Mouse (Mus musculus) erythroblast, embryonic 14.5 days (primary cell): Measurements from ENCODE around the gene Nap1l2. TPM values are rescaled to one million over a fixed set of nuclear protein-coding genes. Genes with fewer than 3 reads are reported as not detected.
"Not testable (repeated sequence)": the region's sequence is repeated elsewhere in the genome, so short reads cannot be mapped to it uniquely, and the experiment has no call there.

Experiments used
- H3K27me3 ChIP-seq: 2 replicates; pipeline ENCODE4 v1.6.1; 2012; ENCODE audit warnings: inconsistent platforms; ENCODE audit not compliant: control insufficient read depth
- H3K36me3 ChIP-seq: 2 replicates; pipeline ENCODE4 v1.6.1; 2012; ENCODE audit warnings: mild to moderate bottlenecking, inconsistent platforms; ENCODE audit not compliant: control insufficient read depth
- H3K4me1 ChIP-seq: 2 replicates; pipeline ENCODE4 v1.6.1; 2012; ENCODE audit warnings: inconsistent platforms; ENCODE audit not compliant: control insufficient read depth
- H3K4me3 ChIP-seq: replicated peaks from 2 replicates; pipeline ENCODE3; 2012; ENCODE audit warnings: moderate library complexity, mild to moderate bottlenecking, inconsistent platforms
- H3K9me3 ChIP-seq: 2 replicates; pipeline ENCODE4 v1.6.1; 2012; ENCODE audit warnings: low read length, inconsistent platforms, mixed read lengths; ENCODE audit not compliant: control insufficient read depth
- GATA1 ChIP-seq: IDR thresholded peaks from 2 replicates; pipeline ENCODE4 v1.6.1; 2012; ENCODE audit warnings: low read length, inconsistent platforms, mixed read lengths
- TAL1 ChIP-seq: IDR thresholded peaks from 3 replicates; pipeline ENCODE4 v1.6.1; 2012; ENCODE audit warnings: low read length, inconsistent platforms, mixed read lengths
- polyA plus RNA-seq: library from polyadenylated mRNA; stranded (reverse); fragments of >175 nt; gene quantifications from 2 replicates; pipeline ENCODE4 v1.2.3, GENCODE M21; 2012

Nap1l2 gene
- not detected in 2 replicates for polyA plus RNA-seq

- no peaks in the 10 kb centered on the region for H3K9me3 ChIP-seq
- no peaks in the 10 kb centered on the region for H3K4me1 ChIP-seq
- no peak within 1 kb of the TSS for H3K4me3 ChIP-seq
- TF ChIP-seq GATA1 (no peak), TAL1 (no peak)
- peaks cover 19% of the 10 kb centered on the region for H3K27me3 ChIP-seq
- H3K36me3 ChIP-seq: no peaks in the 10 kb centered on the region
Observed at GRCm38 (mm10) chrX:103186431-103186786, at the start of gene Nap1l2. TSS of gene Nap1l2 (minus strand) at chrX:103186640.

GRCm38 (mm10) chrX:103215251-103215650 is 28.8 kb upstream of the Nap1l2 start:
- Histone ChIP-seq H3K9me3 (no peaks in the 10 kb centered on the region), H3K36me3 (no peaks in the 10 kb centered on the region), H3K4me3 (no peak overlapping the region), H3K4me1 (no peaks in the 10 kb centered on the region), H3K27me3 (peaks cover 2% of the 10 kb centered on the region; the same call in 1 of the 2 replicates)
- TF ChIP-seq TAL1 (no peak), GATA1 (no peak)

- no peaks in the 10 kb centered on the region for H3K9me3 ChIP-seq
- no peaks in the 10 kb centered on the region for H3K36me3 ChIP-seq
- no peak overlapping the region for H3K4me3 ChIP-seq
- no peak for TF ChIP-seq TAL1
- no peak for TF ChIP-seq GATA1
- H3K27me3 ChIP-seq: peaks cover 19% of the 10 kb centered on the region
- H3K4me1 ChIP-seq: no peaks in the 10 kb centered on the region
Observed at GRCm38 (mm10) chrX:103186829-103187228, 389 bp upstream of the Nap1l2 start.

- no peak for TF ChIP-seq GATA1
- TF ChIP-seq TAL1: no peak
- no peaks in the 10 kb centered on the region for H3K4me1 ChIP-seq
- H3K27me3 ChIP-seq: peaks cover 19% of the 10 kb centered on the region
- H3K9me3 ChIP-seq: no peaks in the 10 kb centered on the region
- no peak overlapping the region for H3K4me3 ChIP-seq
- H3K36me3 ChIP-seq: no peaks in the 10 kb centered on the region
Observed at GRCm38 (mm10) chrX:103185781-103186430, 534 bp downstream of the Nap1l2 start.

- H3K4me3 ChIP-seq: no peak overlapping the region
- no peaks in the 10 kb centered on the region for H3K4me1 ChIP-seq
- no peak for TF ChIP-seq TAL1
- no peaks in the 10 kb centered on the region for H3K36me3 ChIP-seq
- peaks cover 19% of the 10 kb centered on the region for H3K27me3 ChIP-seq
- H3K9me3 ChIP-seq: no peaks in the 10 kb centered on the region
Observed at GRCm38 (mm10) chrX:103183536-103183935, 2.9 kb downstream of the Nap1l2 start.

- Histone ChIP-seq H3K36me3 (no peaks in the 10 kb centered on the region), H3K27me3 (peaks cover 1% of the 10 kb centered on the region; the same call in 1 of the 2 replicates), H3K4me3 (no peak overlapping the region), H3K4me1 (no peaks in the 10 kb centered on the region), H3K9me3 (no peaks in the 10 kb centered on the region)
- TF ChIP-seq TAL1 (no peak), GATA1 (no peak)
Observed at GRCm38 (mm10) chrX:103179771-103180558, 6.5 kb downstream of the Nap1l2 start.

GRCm38 (mm10) chrX:103164948-103165605 is 21.4 kb downstream of the Nap1l2 start:
- not testable (repeated sequence) for H3K4me1 ChIP-seq, H3K36me3 ChIP-seq, H3K4me3 ChIP-seq, H3K9me3 ChIP-seq
- peaks cover 13% of the 10 kb centered on the region for H3K27me3 ChIP-seq

GRCm38 (mm10) chrX:103156134-103156533 is 30.3 kb downstream of the Nap1l2 start:
- no peak for TF ChIP-seq TAL1
- no peak for TF ChIP-seq GATA1
- H3K4me3 ChIP-seq: no peak overlapping the region
- peaks cover 7% of the 10 kb centered on the region for H3K27me3 ChIP-seq
- H3K4me1 ChIP-seq: no peaks in the 10 kb centered on the region
- no peaks in the 10 kb centered on the region for H3K36me3 ChIP-seq
- H3K9me3 ChIP-seq: no peaks in the 10 kb centered on the region

GRCm38 (mm10) chrX:103138549-103138948 is 47.9 kb downstream of the Nap1l2 start:
- no peak for TF ChIP-seq GATA1
- no peak for TF ChIP-seq TAL1
- Histone ChIP-seq H3K27me3 (peaks cover 2% of the 10 kb centered on the region; the same call in 1 of the 2 replicates), H3K4me1 (no peaks in the 10 kb centered on the region), H3K4me3 (no peak overlapping the region), H3K36me3 (no peaks in the 10 kb centered on the region), H3K9me3 (peaks cover 2% of the 10 kb centered on the region; the same call in 1 of the 2 replicates)

Other genes starting within 250 kb of the Nap1l2 start
- gene Cdx4, start 134.8 kb upstream of the Nap1l2 start, polyA plus RNA-seq: not detected in 2 replicates
- gene Chic1, start 169.8 kb upstream of the Nap1l2 start, polyA plus RNA-seq: not detected in 2 replicates
- not detected in 2 replicates for gene Tsx, start 227.8 kb upstream of the Nap1l2 start, polyA plus RNA-seq
- not detected in 2 replicates for gene Gm26992, start 235.4 kb upstream of the Nap1l2 start, polyA plus RNA-seq